Mouse (Mus musculus) spleen, adult 2 months (tissue): ENCODE results near the gene Cd44. TPM values are rescaled to one million over a fixed set of nuclear protein-coding genes. Genes with fewer than 3 reads are reported as not detected.
A peak's percentile ranks its signal among the peaks of the same experiment; 100 is the strongest.

Source experiments
- DNase-seq, 2 experiments: peaks; one replicate each; pipeline versions ENCODE4 v3.0.0 to v3.0.0-alpha.2; 2012 to 2021; ENCODE audit warnings: low spot score in 2 of 2, low read depth in 1 of 2
- H3K27ac ChIP-seq: fragments of 200-500 bp; 2 replicates; pipeline ENCODE4 v1.5.1; 2012; ENCODE audit warnings: low read length, inconsistent platforms; ENCODE audit not compliant: insufficient read depth
- H3K27me3 ChIP-seq: fragments of 200-500 bp; 2 replicates; pipeline ENCODE4 v1.6.1; 2012; ENCODE audit warnings: mild to moderate bottlenecking, moderate library complexity, low read length, inconsistent platforms; ENCODE audit not compliant: control insufficient read depth, insufficient read depth
- H3K36me3 ChIP-seq: fragments of 200-500 bp; 2 replicates; pipeline ENCODE4 v1.6.1; 2012; ENCODE audit warnings: mild to moderate bottlenecking, low read length, inconsistent platforms; ENCODE audit not compliant: control insufficient read depth, insufficient read depth
- H3K4me1 ChIP-seq: fragments of 200-500 bp; 2 replicates; pipeline ENCODE4 v1.6.1; 2011; ENCODE audit warnings: inconsistent platforms; ENCODE audit not compliant: control insufficient read depth, insufficient read depth, insufficient read length
- H3K4me3 ChIP-seq: fragments of 200-500 bp; 2 replicates; pipeline ENCODE4 v1.5.1; 2011; ENCODE audit warnings: mild to moderate bottlenecking, inconsistent platforms; ENCODE audit not compliant: insufficient read depth, insufficient read length; ENCODE audit errors: extremely low read depth
- CTCF ChIP-seq: fragments of 200-500 bp; IDR thresholded peaks from 2 replicates; pipeline ENCODE4 v1.5.1; 2011; ENCODE audit warnings: mild to moderate bottlenecking, inconsistent platforms; ENCODE audit not compliant: insufficient read depth, insufficient read length, insufficient replicate concordance; ENCODE audit errors: extremely low read depth
- POLR2A ChIP-seq: fragments of 200-500 bp; IDR thresholded peaks from 2 replicates; pipeline ENCODE4 v1.6.1; 2011; ENCODE audit warnings: low read depth, low read length, inconsistent platforms
- WGBS: fragments of 180-500 bp; shearing (Covaris S2); methylation state at CpG from one replicate; pipeline ENCODE4 v1.1.7; 2018; 5-methylcytosine and 5-hydroxymethylcytosine counted together
- polyA plus RNA-seq: library from polyadenylated mRNA; depleted of rRNA; stranded (reverse); fragments of >200 nt; gene quantifications from 2 replicates; pipeline ENCODE4 v1.2.3, GENCODE M21; 2012

Cd44 gene
- polyA plus RNA-seq, 1 experiment, result 35.3 TPM

DNA sequence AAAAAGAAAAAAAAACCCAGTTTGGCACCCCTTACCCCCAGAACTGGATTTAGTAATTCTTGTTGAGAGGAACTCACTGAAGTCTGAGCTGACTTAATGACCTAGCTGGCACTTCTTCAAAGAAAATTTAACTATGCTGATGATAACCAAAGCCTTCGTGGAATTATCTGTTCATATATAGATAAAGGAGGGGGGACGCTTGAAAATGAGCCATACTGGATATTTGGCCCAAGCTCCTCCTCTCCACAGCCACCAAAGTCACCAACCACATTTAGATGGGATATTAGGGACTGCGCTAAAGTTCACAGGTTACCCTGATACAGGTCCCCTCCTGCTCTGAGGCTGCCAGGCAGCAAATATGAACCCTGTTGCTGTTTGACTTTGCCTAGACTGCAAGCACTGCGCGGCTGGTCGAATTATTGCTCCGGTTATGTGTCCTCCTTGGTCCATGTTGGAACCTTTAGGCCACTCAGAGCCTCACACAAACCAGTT is 1.2 kb downstream of the Cd44 start:
- Histone ChIP-seq H3K4me1 (peaks cover 13% of the 10 kb centered on the region), H3K36me3 (no peaks in the 10 kb centered on the region), H3K27me3 (no peaks in the 10 kb centered on the region), H3K4me3 (peak overlapping the region; percentile 77), H3K27ac (peak overlapping the region; percentile 69)
- 9% methylated on average over 7 of the region's 7 CpGs for WGBS
- TF ChIP-seq POLR2A (no peak), CTCF (no peak)
- DNase-seq, result no peak

DNA sequence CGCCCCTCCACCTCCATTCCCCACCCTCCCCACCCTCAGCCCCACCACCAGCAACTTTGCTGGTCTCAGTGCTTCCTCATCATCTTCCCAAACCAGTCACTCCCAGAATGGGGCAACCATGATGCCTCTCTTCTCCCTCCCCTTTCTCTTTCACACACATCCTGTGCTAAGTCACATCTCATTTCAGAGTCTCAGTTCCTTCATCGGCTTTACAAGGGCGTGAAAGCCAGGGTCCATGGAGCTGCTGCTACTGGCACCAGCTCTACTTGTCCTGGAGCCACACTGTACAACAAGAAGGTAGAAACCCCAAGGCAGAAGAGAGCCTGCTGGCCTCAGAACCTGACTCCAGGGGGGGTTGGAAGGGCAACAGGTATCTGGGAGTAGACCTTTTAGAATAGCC is 2.2 kb downstream of the Cd44 start:
- Histone ChIP-seq H3K36me3 (no peaks in the 10 kb centered on the region), H3K4me3 (peak overlapping the region; percentile 56), H3K27me3 (no peaks in the 10 kb centered on the region), H3K27ac (peak overlapping the region; percentile 74), H3K4me1 (peaks cover 17% of the 10 kb centered on the region)
- 15% methylated on average over 3 of the region's 3 CpGs for WGBS
- peak in 1 of 2 experiments; percentile 25 for DNase-seq
- no peak for TF ChIP-seq POLR2A
- no peak for TF ChIP-seq CTCF

DNA sequence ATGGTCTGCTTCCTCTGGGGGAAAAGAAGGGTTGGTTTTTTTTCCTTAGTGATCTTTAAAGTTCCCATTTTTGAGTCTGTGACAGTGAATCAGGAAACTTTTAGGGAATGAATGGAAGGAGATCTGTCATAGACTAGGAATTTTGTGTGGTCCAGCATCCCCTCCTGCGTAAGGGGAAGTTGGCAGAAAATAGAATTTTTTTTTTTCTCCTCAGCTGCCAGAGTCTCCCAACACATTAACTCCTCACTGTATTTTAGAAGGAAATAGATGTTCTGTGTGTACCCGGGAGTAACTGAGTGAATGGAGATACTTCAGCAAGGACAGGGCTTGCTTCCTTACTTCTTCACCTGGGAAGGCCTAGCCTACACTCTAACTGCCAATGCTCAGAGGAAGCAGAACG is 2.9 kb downstream of the Cd44 start:
- peak overlapping the region; percentile 49 for H3K27ac ChIP-seq

DNA sequence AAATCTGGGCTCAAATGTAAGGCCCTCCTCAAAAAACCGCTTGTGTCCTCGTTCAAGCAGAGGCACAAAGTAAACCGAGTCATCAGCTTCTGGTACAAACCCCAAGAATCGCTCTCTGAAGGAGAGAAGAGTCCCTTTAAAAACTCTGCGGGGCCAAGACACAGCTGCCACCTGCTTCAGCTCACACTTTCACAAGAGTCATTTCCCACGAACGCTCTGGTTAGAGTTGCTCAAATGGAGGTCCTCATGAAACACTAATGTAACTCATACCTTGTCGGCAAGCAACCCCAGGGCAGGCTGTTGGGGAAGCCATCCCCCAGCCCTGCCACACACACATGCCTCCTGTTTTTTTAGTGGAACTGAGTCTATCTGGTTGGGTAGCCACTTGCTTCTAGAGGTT is 5.3 kb downstream of the Cd44 start:
- Histone ChIP-seq H3K27ac (no peak overlapping the region), H3K4me1 (peaks cover 14% of the 10 kb centered on the region), H3K4me3 (no peak overlapping the region), H3K36me3 (no peaks in the 10 kb centered on the region), H3K27me3 (no peaks in the 10 kb centered on the region)
- TF ChIP-seq POLR2A (no peak), CTCF (no peak)
- 59% methylated on average over 8 of the region's 8 CpGs for WGBS
- no peak for DNase-seq

More for the DNA sequence above, 2.9 kb downstream of the Cd44 start:
- Histone ChIP-seq H3K36me3 (no peaks in the 10 kb centered on the region), H3K4me3 (peak overlapping the region; percentile 7; the same call in 1 of the 2 replicates), H3K27me3 (no peaks in the 10 kb centered on the region), H3K4me1 (peaks cover 17% of the 10 kb centered on the region)
- TF ChIP-seq POLR2A (no peak), CTCF (no peak)
- 53% methylated on average over 3 of the region's 3 CpGs for WGBS
- DNase-seq, result no peak

DNA sequence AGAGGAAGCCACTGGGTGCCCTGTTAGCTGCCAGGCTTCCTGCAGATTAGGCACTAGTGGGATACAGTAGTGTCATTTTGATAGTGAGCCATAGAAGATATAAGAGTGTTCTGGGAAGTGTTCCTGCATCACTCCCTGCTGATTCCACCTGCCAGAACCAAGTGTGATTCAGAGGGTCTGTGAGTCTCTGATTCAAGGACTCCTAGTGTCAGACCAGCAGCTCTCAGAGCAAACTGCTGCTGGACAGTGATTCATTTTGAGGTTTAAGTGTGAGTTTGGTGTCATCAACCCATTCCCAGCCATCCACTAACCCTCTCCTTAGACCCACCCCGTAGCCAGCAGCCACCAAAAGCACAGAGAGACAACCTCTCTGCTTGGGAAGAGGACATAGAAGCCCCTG is 6.3 kb downstream of the Cd44 start:
- 79% methylated on average over 1 of the region's 1 CpGs for WGBS
- no peaks in the 10 kb centered on the region for H3K27me3 ChIP-seq
- no peak overlapping the region for H3K27ac ChIP-seq
- H3K4me3 ChIP-seq, result no peak overlapping the region
- DNase-seq, result no peak
- peaks cover 14% of the 10 kb centered on the region for H3K4me1 ChIP-seq
- TF ChIP-seq CTCF (no peak), POLR2A (no peak)
- H3K36me3 ChIP-seq, result no peaks in the 10 kb centered on the region

DNA sequence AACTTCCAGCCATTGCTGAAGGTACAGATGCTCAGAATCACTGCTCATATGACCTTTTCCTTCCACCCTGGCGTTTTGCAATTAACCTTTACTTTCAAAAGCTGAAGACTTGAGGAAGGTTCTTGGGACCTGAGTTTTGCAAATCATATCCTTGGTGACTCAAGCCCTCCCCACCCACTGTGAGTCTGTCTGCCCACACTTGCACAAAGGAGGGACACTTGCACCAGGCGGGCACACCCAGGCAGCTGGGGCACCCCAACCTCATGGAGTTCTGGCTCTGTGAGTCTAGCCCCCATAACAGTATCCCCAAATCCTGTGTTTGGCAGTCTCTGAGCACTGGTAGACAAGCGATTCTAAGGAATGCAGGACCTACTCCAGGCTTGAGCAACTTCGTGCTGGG is 6.7 kb downstream of the Cd44 start:
- Histone ChIP-seq H3K4me1 (peaks cover 14% of the 10 kb centered on the region), H3K27me3 (no peaks in the 10 kb centered on the region), H3K4me3 (no peak overlapping the region), H3K27ac (no peak overlapping the region), H3K36me3 (no peaks in the 10 kb centered on the region)
- 60% methylated on average over 4 of the region's 4 CpGs for WGBS
- DNase-seq, result no peak
- TF ChIP-seq CTCF (no peak), POLR2A (no peak)

DNA sequence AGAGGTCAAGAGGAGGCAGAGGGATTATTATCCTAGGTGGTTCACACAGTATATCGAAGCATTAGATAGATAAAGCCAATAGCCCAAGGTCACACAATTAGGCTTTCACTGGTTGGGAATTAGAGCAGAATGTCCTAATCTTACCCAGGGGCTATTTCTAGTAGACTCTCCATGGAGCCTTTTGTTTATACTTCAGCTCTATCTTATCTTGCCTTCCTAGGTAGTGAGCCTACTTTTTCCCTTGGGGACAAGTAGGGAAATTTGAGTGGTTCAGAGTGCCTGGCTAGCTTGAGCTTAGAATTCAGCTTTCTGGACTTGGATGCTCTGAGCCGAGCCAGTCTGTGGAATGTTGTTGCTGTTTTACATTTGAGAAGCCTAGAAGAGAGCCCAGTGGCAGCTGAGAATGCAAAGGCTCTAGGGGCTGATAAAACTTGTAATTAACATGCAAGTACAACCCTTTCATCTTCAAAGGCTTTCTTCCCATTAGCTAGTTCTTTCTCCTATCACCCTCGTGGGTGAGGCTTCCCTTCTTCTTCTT is 12.7 kb downstream of the Cd44 start:
- Histone ChIP-seq H3K27me3 (no peaks in the 10 kb centered on the region; the same call in 1 of the 2 replicates), H3K36me3 (0 out of 2 replicates have a peak, but pooled peaks cover 2% of the 10 kb centered on the region), H3K4me3 (no peak overlapping the region), H3K27ac (no peak overlapping the region), H3K4me1 (peaks cover 16% of the 10 kb centered on the region; the same call in 1 of the 2 replicates)
- DNase-seq, result no peak
- 77% methylated on average over 3 of the region's 3 CpGs for WGBS
- TF ChIP-seq CTCF (no peak), POLR2A (no peak)
